Mouse (Mus musculus) limb, embryonic 12.5 days (tissue): ENCODE data around the gene Pheta1. TPM values are rescaled to one million over a fixed set of nuclear protein-coding genes. Genes with fewer than 3 reads are reported as not detected.

ENCODE experiments used
- ATAC-seq: fragments of 200-750 bp; cut with Nextera tagmentation; 2 replicates; pipeline ENCODE4 v1.8.0; 2017; ENCODE audit warnings: low read depth, moderate TSS enrichment; ENCODE audit not compliant: insufficient number of reproducible peaks, insufficient read depth, low FRiP score, low TSS enrichment
- H3K27ac ChIP-seq: fragments of 300-500 bp; sonication (generic); 2 replicates; pipeline ENCODE4 v1.5.1; 2016; ENCODE audit warnings: mild to moderate bottlenecking, moderate library complexity
- H3K27me3 ChIP-seq: fragments of 300-500 bp; sonication (generic); 2 replicates; pipeline ENCODE4 v1.6.1; 2016; ENCODE audit warnings: mild to moderate bottlenecking, moderate library complexity
- H3K36me3 ChIP-seq: fragments of 300-500 bp; sonication (generic); 2 replicates; pipeline ENCODE4 v1.6.1; 2016; ENCODE audit warnings: mild to moderate bottlenecking, moderate library complexity
- H3K4me1 ChIP-seq: fragments of 300-500 bp; sonication (generic); replicated peaks from 2 replicates; pipeline ENCODE4 v1.6.1; 2016
- H3K4me2 ChIP-seq: fragments of 300-500 bp; sonication (generic); 2 replicates; pipeline ENCODE4 v1.6.1; 2016; ENCODE audit warnings: mild to moderate bottlenecking, moderate library complexity
- H3K4me3 ChIP-seq: fragments of 300-500 bp; sonication (generic); replicated peaks from 2 replicates; pipeline ENCODE4 v1.5.1; 2016; ENCODE audit warnings: mild to moderate bottlenecking
- H3K9ac ChIP-seq: fragments of 300-500 bp; sonication (generic); replicated peaks from 2 replicates; pipeline ENCODE4 v1.6.1; 2016; ENCODE audit warnings: mild to moderate bottlenecking, moderate library complexity
- H3K9me3 ChIP-seq: fragments of 300-500 bp; sonication (generic); 2 replicates; pipeline ENCODE4 v1.6.1; 2016; ENCODE audit warnings: mild to moderate bottlenecking, moderate library complexity
- whole genome bisulfite sequencing: fragments of 180-500 bp; shearing (Covaris S2); methylation state at CpG from one replicate; pipeline ENCODE4 v1.1.7; 2016; 5-methylcytosine and 5-hydroxymethylcytosine counted together
- microRNA-seq: library from miRNA; unstranded; fragments of <30 nt; microRNA quantifications from one replicate; pipeline ENCODE4, GENCODE M21; 2017
- polyA plus RNA-seq: library from polyadenylated mRNA; unstranded; fragments of >200 nt; fragmentation: Nextera tagmentation; extraction: Ambion mirVana; gene quantifications from 2 replicates; pipeline ENCODE4 v1.2.1, GENCODE M21; 2016

Pheta1 gene
- polyA plus RNA-seq, 1 experiment from 2014 or later: 54.6 TPM

DNA sequence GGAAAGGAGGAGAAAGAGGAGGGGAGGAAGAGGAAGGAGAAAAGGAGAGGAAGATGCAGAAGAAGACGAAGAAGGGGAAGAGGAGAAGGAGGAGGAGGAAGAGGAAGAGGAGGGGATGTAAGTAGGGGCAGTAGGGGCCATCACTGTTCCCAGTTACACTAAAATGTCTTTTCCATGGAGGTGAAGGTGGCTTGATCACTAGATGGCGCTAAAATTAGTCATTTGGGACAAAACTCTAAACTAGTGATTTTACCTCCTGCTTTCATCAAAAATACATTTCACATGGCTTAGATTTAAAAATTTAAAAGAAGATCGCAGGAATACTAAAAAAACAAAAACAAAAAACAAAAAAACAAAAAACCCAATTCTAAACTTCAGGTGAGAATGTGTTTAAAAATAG is 44.8 kb downstream of the Pheta1 start:
- no peak for ATAC-seq
- H3K27me3 ChIP-seq: peaks cover 22% of the 10 kb centered on the region; the same call in 1 of the 2 replicates
- H3K27ac ChIP-seq: no peak overlapping the region
- no peak overlapping the region for H3K4me2 ChIP-seq
- no peaks in the 10 kb centered on the region for H3K36me3 ChIP-seq
- H3K4me1 ChIP-seq: peaks cover 23% of the 10 kb centered on the region
- 33% methylated on average over 3 of the region's 3 CpGs for WGBS
- H3K4me3 ChIP-seq: no peak overlapping the region
- no peak overlapping the region for H3K9ac ChIP-seq
- no peaks in the 10 kb centered on the region for H3K9me3 ChIP-seq

DNA sequence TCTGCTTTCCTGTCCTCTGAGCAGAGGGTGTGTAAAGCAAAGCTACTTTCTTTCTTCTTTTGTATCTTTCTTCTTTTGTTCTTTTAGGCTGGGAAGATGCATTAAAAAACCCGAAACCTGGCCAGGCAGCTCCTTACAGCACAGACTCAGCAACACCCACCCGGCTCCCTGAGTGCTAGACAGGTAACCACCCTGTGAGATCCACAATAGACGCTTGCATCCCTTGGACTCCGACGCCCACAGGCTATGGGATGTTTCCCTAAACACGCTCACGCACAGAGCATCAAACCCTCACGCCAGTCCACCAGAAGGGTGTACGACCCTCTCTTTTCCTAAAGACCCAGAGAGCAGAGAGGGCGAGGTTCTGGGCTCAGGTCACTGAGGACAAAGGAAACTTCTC is 45.9 kb downstream of the Pheta1 start:
- peaks cover 19% of the 10 kb centered on the region for H3K4me1 ChIP-seq
- H3K36me3 ChIP-seq: no peaks in the 10 kb centered on the region
- no peak overlapping the region for H3K4me2 ChIP-seq
- H3K4me3 ChIP-seq: no peak overlapping the region
- no peak for ATAC-seq
- no peaks in the 10 kb centered on the region for H3K9me3 ChIP-seq
- no peak overlapping the region for H3K9ac ChIP-seq
- 51% methylated on average over 10 of the region's 10 CpGs for WGBS
- no peak overlapping the region for H3K27ac ChIP-seq
- H3K27me3 ChIP-seq: peaks cover 22% of the 10 kb centered on the region; the same call in 1 of the 2 replicates

DNA sequence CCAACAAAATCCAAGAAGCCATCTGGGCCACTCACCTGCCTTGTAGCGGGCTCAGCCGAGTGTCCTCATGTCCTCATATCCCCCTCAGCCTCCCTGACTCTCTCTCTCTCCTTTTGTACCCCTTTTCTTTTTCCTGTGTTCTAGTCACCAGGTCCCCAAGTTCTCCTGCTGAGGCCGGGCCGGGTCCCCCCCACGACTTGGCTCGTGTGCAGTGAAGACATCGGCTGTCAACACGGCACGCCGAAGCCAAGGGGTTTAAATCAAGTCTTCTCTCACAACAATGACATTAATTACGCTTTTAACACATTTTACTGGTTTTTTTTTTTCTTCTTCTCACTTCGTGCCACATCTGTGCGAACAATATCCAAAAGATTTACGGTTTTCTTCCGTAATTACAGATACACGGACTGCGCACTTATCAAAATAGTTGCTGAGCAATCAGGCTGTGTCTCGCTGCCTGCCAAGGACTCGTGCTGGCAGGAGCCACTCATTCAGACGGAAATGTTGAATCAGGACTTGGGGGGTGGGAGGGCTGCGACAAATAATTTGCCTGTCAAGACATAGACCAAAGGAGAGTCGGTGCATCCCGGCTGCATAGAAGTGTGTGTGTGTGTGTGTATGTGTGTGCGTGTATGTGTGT is 46.5 kb downstream of the Pheta1 start:
- Histone ChIP-seq H3K9me3 (no peaks in the 10 kb centered on the region), H3K9ac (no peak overlapping the region), H3K4me3 (no peak overlapping the region), H3K36me3 (no peaks in the 10 kb centered on the region), H3K27me3 (peaks cover 22% of the 10 kb centered on the region; the same call in 1 of the 2 replicates), H3K4me2 (no peak overlapping the region), H3K27ac (no peak overlapping the region), H3K4me1 (peaks cover 13% of the 10 kb centered on the region)
- ATAC-seq: no peak
- 42% methylated on average over 24 of the region's 24 CpGs for WGBS

DNA sequence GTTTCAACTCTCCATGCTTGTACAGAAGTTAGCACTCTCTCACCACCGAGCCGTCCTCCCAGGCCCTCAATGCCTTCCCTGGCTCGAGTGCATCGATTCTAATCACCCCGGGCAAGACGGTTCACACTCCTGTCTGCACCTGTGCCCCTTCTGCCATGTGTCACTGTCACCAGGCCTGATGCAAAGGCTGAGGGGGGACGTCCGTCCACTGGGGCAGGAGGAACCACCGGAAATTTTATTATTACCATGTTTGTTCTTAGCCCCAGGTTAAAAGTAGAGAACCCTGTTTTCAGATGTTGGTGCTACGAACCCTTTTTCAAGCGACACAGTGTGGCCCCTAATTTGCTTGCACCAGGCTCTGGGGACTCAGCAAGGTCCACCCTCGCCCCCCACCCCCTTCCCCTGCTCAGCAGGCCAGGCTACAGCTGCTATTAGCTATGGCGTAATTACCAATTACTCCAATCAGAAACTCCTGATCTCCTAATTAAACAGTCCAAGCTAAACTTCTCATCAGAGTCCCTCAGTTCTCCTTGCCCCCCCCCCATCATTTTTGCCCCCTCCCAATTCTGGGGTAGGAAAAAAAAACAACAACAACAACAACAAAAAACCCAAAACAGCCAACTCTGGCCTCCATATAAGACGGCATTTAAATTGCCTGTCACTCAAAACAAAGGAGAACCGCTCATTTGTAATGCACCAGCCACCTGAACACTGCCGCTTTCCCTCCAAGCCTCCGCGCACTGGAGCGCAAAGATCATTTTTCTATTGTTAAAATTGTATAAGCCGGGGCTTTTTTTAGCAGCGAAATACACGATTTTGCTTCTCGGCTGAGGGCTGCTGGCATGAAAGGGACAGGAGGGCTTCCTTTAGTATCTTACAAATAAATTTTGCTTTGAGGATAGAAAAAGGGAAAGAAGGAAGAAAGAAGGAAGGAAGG is 54.3 kb downstream of the Pheta1 start:
- 41% methylated on average over 23 of the region's 23 CpGs for WGBS
- no peaks in the 10 kb centered on the region for H3K9me3 ChIP-seq
- peaks cover 20% of the 10 kb centered on the region for H3K4me1 ChIP-seq
- H3K27me3 ChIP-seq: no peaks in the 10 kb centered on the region
- no peak overlapping the region for H3K4me2 ChIP-seq
- no peaks in the 10 kb centered on the region for H3K36me3 ChIP-seq
- H3K4me3 ChIP-seq: no peak overlapping the region
- ATAC-seq: no peak
- no peak overlapping the region for H3K9ac ChIP-seq
- H3K27ac ChIP-seq: peak overlapping the region; percentile 41; the same call in 1 of the 2 replicates

Small RNA genes within 50 kb of the gene (microRNA-seq; reads per million reads assigned to microRNA genes)
- gene Mir7031: not detected

Other genes starting within 250 kb of the Pheta1 start
- 2.8 and 3.3 TPM in 2 replicates for gene Acad12, start 230.0 kb upstream of the Pheta1 start, polyA plus RNA-seq
- 1.8 and 2.6 TPM in 2 replicates for gene Acad10, start 188.5 kb upstream of the Pheta1 start, polyA plus RNA-seq
- gene Brap, start 188.4 kb upstream of the Pheta1 start, polyA plus RNA-seq: 47.1 and 48.3 TPM in 2 replicates
- 59.8 and 79.2 TPM in 2 replicates for gene Atxn2, start 137.6 kb upstream of the Pheta1 start, polyA plus RNA-seq
- gene Sh2b3, start 11.3 kb upstream of the Pheta1 start, polyA plus RNA-seq: 12.7 and 13.1 TPM in 2 replicates
- gene Cux2, start 201.1 kb downstream of the Pheta1 start, polyA plus RNA-seq: 5.0 and 5.9 TPM in 2 replicates